Mouse (Mus musculus) CH12.LX (cell line): ENCODE data around the gene Ubtd2.

Source experiments
- BHLHE40 ChIP-seq: IDR thresholded peaks from 2 replicates; pipeline ENCODE4 v1.6.1; 2011; ENCODE audit warnings: mild to moderate bottlenecking, low read depth, low read length, improper control_type of control experiment
- CTCF ChIP-seq, 2 experiments: IDR thresholded peaks in 1 of 2; conservative IDR thresholded peaks in 1 of 2; 2 replicates each; pipeline ENCODE4 v1.5.1; 2011 to 2012; ENCODE audit warnings: low read depth in 2 of 2, low read length in 2 of 2, improper control_type of control experiment in 1 of 2, inconsistent platforms in 1 of 2, mild to moderate bottlenecking in 1 of 2, moderate library complexity in 1 of 2
- EP300 ChIP-seq: IDR thresholded peaks from 2 replicates; pipeline ENCODE4 v1.6.1; 2011; ENCODE audit warnings: low read length, improper control_type of control experiment
- MAFK ChIP-seq: IDR thresholded peaks from 2 replicates; pipeline ENCODE4 v1.6.1; 2011; ENCODE audit warnings: low read length, improper control_type of control experiment; ENCODE audit not compliant: insufficient replicate concordance
- MAX ChIP-seq: IDR thresholded peaks from 2 replicates; pipeline ENCODE4 v1.6.1; 2011; ENCODE audit warnings: low read length, improper control_type of control experiment
- MAZ ChIP-seq: IDR thresholded peaks from 2 replicates; pipeline ENCODE4 v1.6.1; 2012; ENCODE audit warnings: low read depth, mild to moderate bottlenecking, inconsistent platforms, low read length, improper control_type of control experiment, moderate library complexity
- POLR2A ChIP-seq: IDR thresholded peaks from 2 replicates; pipeline ENCODE4 v1.6.1; 2011; ENCODE audit warnings: low read depth, mild to moderate bottlenecking, improper control_type of control experiment, low read length
- TBP ChIP-seq: conservative IDR thresholded peaks from 2 replicates; pipeline ENCODE4 v1.6.1; 2011; ENCODE audit warnings: low read depth, low read length, improper control_type of control experiment
- USF1 ChIP-seq: IDR thresholded peaks from 2 replicates; pipeline ENCODE4 v1.6.1; 2014; ENCODE audit warnings: low read depth, mild to moderate bottlenecking, inconsistent platforms, low read length, improper control_type of control experiment
- USF2 ChIP-seq: conservative IDR thresholded peaks from 2 replicates; pipeline ENCODE4 v1.6.1; 2011; ENCODE audit warnings: low read depth, low read length, improper control_type of control experiment
- ZNF384 ChIP-seq: IDR thresholded peaks from 2 replicates; pipeline ENCODE4 v1.6.1; 2012; ENCODE audit warnings: low read depth, low read length, improper control_type of control experiment, inconsistent platforms

- TF ChIP-seq TBP (no peak), CTCF (conservative IDR thresholded peaks at IDR 0.05 in 1 of 2, IDR thresholded peaks at IDR 0.05 in 1 of 2; ENCODE audit: low read depth in 2 of 2, low read length in 2 of 2) (no peak), POLR2A (no peak), BHLHE40 (no peak), MAFK (no peak), MAZ (no peak), MAX (no peak), USF2 (no peak), EP300 (no peak), USF1 (no peak), ZNF384 (no peak)
These were observed 19.6 kb downstream of the Ubtd2 start for GRCm38 (mm10) chr11:32474725-32475124.
